Mouse (Mus musculus): ENCODE results near the gene Rock2. TPM values are rescaled to one million over a fixed set of nuclear protein-coding genes. Genes with fewer than 3 reads are reported as not detected.
"Not testable (repeated sequence)": the region's sequence is repeated elsewhere in the genome, so short reads cannot be mapped to it uniquely, and the experiment has no call there.

Gene Rock2
- polyA plus RNA-seq, 1 experiment from 2014 or later = 20.9 TPM

DNA sequence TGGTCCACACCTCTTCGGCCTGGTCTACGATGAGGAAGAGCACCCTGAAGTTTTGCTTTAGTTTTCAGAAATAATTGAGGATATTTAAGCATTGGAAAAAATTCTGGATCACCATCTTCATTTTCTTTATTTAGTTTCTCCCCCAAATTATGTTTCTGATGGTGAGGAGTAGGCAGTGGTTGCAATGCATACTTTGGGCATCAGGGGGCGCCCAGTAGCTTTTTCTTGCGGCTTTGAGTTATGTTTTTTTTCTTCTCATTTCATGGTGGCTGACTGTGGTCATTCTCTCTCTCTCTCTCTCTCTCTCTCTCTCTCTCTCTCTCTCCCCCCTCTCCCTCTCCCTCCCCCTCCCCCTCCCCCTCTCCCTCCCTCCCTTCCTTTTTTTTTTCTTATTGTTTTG lies 123.8 kb downstream of the Rock2 start:
- Histone ChIP-seq H3K4me1 (no peaks in the 10 kb centered on the region), H3K36me3 (no peaks in the 10 kb centered on the region), H3K9ac (no peak overlapping the region), H3K4me2 (no peak overlapping the region), H3K4me3 (no peak overlapping the region), H3K27me3 (no peaks in the 10 kb centered on the region), H3K27ac (no peak overlapping the region), H3K9me3 (no peaks in the 10 kb centered on the region)
- no peak for ATAC-seq (ENCODE audit: borderline replicate concordance, extremely low read depth, low FRiP score, low TSS enrichment)
- WGBS = 23% methylated on average over 4 of the region's 4 CpGs

DNA sequence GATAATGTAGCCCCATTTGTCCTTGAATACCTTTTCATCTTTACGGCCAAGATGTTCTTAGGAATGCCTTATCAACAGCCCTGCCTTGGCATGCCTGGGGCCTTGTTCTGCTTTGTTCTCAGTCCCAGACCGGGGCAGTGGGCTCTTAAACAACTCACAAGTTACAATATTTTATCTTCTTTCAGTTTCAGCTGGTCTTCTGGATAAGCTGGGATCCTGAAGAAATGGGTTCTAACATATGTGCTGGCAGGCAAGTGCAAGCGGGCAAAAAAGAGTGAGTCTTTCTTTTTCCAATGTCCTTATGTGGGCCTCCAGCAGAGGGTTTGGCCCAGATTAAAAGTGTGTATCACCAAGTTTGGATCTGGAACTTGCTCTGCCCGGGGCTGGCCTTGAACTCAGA lies 126.4 kb downstream of the Rock2 start:
- H3K4me3 ChIP-seq; H3K9ac ChIP-seq; ATAC-seq (ENCODE audit: borderline replicate concordance, extremely low read depth, low FRiP score, low TSS enrichment); H3K4me1 ChIP-seq; H3K4me2 ChIP-seq; H3K27me3 ChIP-seq; H3K36me3 ChIP-seq; H3K9me3 ChIP-seq; H3K27ac ChIP-seq: not testable (repeated sequence)
- WGBS = 73% methylated on average over 4 of the region's 4 CpGs

DNA sequence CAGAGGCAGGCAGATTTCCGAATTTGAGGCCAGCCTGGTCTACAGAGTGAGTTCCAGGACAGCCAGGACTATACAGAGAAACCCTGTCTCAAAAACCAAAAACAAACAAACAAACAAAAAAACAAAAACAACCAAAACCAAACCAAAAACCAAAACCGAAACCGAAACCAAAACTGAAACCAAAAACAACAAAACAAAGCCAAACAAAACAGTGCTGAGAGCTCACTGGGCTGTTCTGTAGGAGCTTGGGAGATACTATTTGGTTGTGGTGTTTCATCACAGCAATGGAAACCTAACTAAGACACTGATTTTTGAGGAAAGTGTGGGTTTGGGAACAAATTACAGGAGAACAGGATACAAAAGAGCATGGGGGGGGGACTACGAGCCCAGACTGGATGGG lies 127.5 kb downstream of the Rock2 start:
- Histone ChIP-seq H3K27ac (no peak overlapping the region), H3K36me3 (no peaks in the 10 kb centered on the region), H3K4me2 (no peak overlapping the region), H3K9ac (no peak overlapping the region), H3K27me3 (no peaks in the 10 kb centered on the region), H3K4me3 (no peak overlapping the region), H3K4me1 (no peaks in the 10 kb centered on the region), H3K9me3 (no peaks in the 10 kb centered on the region)
- 80% methylated on average over 4 of the region's 4 CpGs for WGBS
- no peak for ATAC-seq (ENCODE audit: borderline replicate concordance, extremely low read depth, low FRiP score, low TSS enrichment)

DNA sequence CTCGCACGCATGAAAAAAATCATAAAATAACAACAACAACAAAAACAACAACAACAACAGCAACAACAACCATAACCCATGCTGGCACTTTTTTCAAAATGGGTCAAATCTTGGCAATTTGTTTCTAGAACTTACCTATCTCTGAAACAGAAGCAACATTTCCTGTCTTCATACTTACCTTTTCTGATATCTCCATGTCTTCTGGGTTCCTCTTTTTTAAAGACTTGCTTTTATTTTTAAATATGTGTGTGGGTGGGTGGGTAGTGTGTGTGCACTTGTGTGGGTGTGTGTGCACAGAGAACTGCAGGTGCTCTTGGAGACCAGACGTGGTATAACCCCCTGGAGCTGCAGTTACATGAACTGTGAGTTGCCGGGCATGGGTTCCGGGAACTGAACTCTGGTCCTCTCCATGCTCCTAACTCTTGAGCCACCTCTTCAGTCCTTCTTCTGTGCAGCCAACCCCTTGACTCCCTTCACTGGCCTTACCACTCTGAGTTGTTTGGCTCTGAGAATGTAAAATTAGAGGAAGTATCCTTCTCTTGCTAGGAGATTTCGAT lies 129.9 kb downstream of the Rock2 start:
- no peak for ATAC-seq (ENCODE audit: borderline replicate concordance, extremely low read depth, low FRiP score, low TSS enrichment)
- H3K27ac ChIP-seq = no peak overlapping the region
- H3K4me3 ChIP-seq = no peak overlapping the region
- H3K36me3 ChIP-seq = no peaks in the 10 kb centered on the region
- H3K9me3 ChIP-seq = no peaks in the 10 kb centered on the region
- no peak overlapping the region for H3K4me2 ChIP-seq
- no peak overlapping the region for H3K9ac ChIP-seq
- H3K4me1 ChIP-seq = no peaks in the 10 kb centered on the region
- WGBS = 93% methylated on average over 6 of the region's 6 CpGs
- no peaks in the 10 kb centered on the region for H3K27me3 ChIP-seq

DNA sequence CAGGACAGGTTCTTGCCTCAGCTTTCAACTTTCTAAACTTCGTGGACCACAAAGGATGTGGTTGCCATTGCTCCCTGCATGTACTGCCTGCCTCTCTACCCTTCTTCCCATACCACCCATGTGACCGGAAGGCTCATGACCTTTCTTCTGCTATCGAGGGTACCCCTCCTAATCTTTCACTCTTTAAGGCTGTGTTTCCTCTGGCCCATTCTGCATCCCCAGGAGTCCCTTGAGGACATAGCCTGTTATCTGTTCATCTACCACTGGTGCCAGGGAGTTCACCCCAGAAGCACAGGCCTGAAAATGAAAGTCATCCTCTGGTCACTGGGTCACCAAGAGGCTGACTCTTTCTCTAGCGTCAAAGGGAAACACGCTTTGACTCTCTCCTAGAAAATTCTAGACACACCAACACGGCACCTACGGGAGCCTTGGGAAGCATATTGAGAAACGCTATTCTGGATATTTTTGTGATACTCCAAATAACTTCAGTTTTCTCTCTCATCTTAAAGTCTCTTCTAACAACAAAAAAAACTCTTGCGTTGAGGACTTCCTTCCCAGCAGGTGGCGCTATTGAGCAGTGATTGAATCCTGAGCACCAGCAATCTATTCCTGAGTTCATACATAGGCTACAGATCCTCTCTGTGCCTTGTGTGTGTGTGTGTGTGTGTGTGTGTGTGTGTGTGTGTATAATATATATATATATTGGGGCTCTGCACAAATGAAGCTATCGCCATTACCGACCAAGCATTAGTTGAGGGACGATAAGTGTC lies 138.2 kb downstream of the Rock2 start:
- ATAC-seq (ENCODE audit: borderline replicate concordance, extremely low read depth, low FRiP score, low TSS enrichment) = peak; percentile 47; the same call in 1 of the 2 replicates
- Histone ChIP-seq H3K27me3 (no peaks in the 10 kb centered on the region), H3K4me1 (no peaks in the 10 kb centered on the region), H3K4me2 (no peak overlapping the region), H3K36me3 (no peaks in the 10 kb centered on the region), H3K9me3 (no peaks in the 10 kb centered on the region), H3K9ac (no peak overlapping the region), H3K4me3 (no peak overlapping the region), H3K27ac (no peak overlapping the region)
- 32% methylated on average over 13 of the region's 13 CpGs for WGBS

DNA sequence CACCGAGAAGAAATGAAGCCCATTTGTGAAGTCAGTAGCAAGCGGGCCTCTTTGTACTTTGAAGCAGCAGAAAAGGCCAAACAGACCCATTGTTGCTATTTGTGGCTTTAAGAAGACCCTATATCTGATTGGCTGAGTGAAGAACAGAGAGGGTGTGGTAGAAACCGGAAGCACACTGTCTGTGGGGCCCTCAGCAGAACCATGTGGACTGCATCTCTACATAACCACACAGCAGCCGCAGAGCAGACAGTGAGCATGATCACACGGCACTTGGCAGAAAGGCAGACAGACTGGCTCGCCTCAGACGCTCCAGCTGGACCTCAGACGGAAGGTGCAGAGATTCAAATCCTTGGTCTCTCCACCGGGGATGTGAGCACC lies 138.8 kb downstream of the Rock2 start:
- Histone ChIP-seq H3K4me3 (no peak overlapping the region), H3K27ac (no peak overlapping the region), H3K9me3 (no peaks in the 10 kb centered on the region), H3K9ac (no peak overlapping the region), H3K4me1 (0 out of 2 replicates have a peak, but pooled peaks cover 5% of the 10 kb centered on the region), H3K4me2 (no peak overlapping the region), H3K36me3 (no peaks in the 10 kb centered on the region), H3K27me3 (no peaks in the 10 kb centered on the region)
- no peak for ATAC-seq (ENCODE audit: borderline replicate concordance, extremely low read depth, low FRiP score, low TSS enrichment)
- 61% methylated on average over 9 of the region's 9 CpGs for WGBS

DNA sequence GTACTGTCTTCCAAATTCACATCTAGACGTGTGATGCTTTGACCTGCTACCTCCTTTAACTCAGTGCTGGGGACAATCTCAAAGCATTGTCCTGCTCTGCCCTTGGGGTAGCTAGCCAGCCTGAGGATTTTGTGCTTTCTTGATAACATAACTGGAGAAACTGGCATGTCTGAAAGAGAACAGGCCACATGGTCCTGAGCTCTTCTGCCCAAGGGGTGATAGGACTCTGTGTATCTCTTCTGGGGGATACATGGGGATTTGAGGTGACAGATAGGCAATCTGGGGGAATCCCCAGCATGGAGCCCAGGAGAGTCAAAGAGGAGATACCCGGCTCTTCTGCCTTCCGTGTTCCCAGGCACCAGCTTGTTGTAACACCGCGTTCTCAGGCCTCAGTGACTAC lies 140.0 kb downstream of the Rock2 start:
- H3K9me3 ChIP-seq = no peaks in the 10 kb centered on the region
- H3K27ac ChIP-seq = no peak overlapping the region
- WGBS = 84% methylated on average over 5 of the region's 5 CpGs
- no peak overlapping the region for H3K9ac ChIP-seq
- no peak overlapping the region for H3K4me2 ChIP-seq
- H3K4me1 ChIP-seq = 0 out of 2 replicates have a peak, but pooled peaks cover 9% of the 10 kb centered on the region
- ATAC-seq (ENCODE audit: borderline replicate concordance, extremely low read depth, low FRiP score, low TSS enrichment) = no peak
- H3K36me3 ChIP-seq = no peaks in the 10 kb centered on the region
- no peak overlapping the region for H3K4me3 ChIP-seq
- H3K27me3 ChIP-seq = no peaks in the 10 kb centered on the region

DNA sequence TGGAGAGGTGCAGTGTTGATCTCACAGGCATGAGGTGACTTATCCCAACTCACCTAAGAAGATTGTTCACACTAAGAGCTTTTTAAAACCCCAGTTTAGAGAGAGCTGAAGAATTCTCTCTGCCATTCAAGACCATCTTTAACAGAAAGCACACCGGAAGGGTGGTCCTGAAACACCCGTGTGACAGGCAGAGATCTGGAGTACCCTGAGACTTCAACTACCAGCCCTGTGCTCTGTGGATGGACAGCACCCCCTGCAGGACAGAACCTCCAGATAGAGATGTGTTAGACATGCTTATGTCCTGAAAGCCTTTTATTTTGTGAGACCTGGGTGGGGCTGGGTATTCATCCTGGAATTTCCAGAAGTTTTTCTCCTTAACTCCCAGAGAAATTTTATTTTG lies 140.4 kb downstream of the Rock2 start:
- 49% methylated on average over 2 of the region's 2 CpGs for WGBS
- Histone ChIP-seq H3K36me3 (no peaks in the 10 kb centered on the region), H3K4me2 (no peak overlapping the region), H3K27me3 (no peaks in the 10 kb centered on the region), H3K4me1 (0 out of 2 replicates have a peak, but pooled peaks cover 9% of the 10 kb centered on the region), H3K27ac (no peak overlapping the region), H3K9me3 (no peaks in the 10 kb centered on the region), H3K4me3 (no peak overlapping the region), H3K9ac (no peak overlapping the region)
- no peak for ATAC-seq (ENCODE audit: borderline replicate concordance, extremely low read depth, low FRiP score, low TSS enrichment)

DNA sequence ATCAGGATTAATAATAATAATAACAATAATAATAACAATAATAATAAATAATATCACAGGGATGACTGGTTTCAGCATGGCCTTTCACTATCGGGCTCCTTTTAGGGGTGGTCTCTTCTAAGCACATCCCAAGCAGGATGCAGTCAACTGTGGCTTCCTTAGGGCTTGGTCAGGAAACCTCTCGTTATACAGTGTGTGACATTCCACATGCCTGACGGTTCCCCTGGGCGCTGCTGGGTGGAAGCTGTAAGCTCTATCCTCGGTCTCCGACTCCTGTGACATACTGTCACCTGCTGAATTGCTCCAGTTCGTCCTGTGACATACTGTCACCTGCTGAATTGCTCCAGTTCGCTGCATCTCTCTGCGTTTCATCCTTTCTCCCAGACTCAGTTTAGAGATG lies 141.8 kb downstream of the Rock2 start:
- Histone ChIP-seq H3K9ac (no peak overlapping the region), H3K4me3 (no peak overlapping the region), H3K36me3 (no peaks in the 10 kb centered on the region), H3K27me3 (no peaks in the 10 kb centered on the region), H3K27ac (no peak overlapping the region), H3K9me3 (no peaks in the 10 kb centered on the region), H3K4me1 (0 out of 2 replicates have a peak, but pooled peaks cover 9% of the 10 kb centered on the region), H3K4me2 (no peak overlapping the region)
- ATAC-seq (ENCODE audit: borderline replicate concordance, extremely low read depth, low FRiP score, low TSS enrichment) = no peak
- 45% methylated on average over 9 of the region's 9 CpGs for WGBS

DNA sequence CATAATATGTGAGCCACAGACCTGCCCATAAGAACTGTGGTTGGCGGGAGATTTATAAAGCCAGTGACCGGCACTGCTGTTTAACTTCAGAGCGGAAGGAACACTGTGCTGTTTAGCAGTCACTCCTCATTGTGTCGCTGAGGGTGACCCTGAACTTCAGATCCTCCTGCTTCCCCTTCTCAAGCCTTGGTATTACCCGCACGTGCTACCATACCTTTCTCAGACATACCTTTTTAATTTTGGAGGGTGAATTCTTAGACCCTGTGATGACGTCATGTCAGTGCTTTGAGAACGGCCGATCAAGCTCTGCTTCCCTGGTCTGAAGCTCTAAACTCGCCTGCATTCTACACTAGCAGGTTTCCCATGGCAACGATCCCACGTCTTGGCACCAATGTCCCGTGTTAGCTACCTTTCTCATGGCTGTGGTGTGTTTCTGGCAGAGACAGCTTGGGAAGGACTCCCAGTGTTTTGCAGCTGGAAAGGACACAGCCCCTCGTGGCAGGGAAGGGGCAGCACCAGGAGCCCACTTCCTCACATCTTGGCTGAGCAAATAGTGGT lies 142.4 kb downstream of the Rock2 start:
- Histone ChIP-seq H3K4me1 (0 out of 2 replicates have a peak, but pooled peaks cover 9% of the 10 kb centered on the region), H3K27ac (no peak overlapping the region), H3K4me3 (no peak overlapping the region), H3K4me2 (peak overlapping the region; percentile 4; the same call in 1 of the 2 replicates), H3K9ac (no peak overlapping the region), H3K27me3 (no peaks in the 10 kb centered on the region), H3K9me3 (no peaks in the 10 kb centered on the region), H3K36me3 (no peaks in the 10 kb centered on the region)
- ATAC-seq (ENCODE audit: borderline replicate concordance, extremely low read depth, low FRiP score, low TSS enrichment) = no peak
- WGBS = 49% methylated on average over 14 of the region's 14 CpGs

All from lung, embryonic 15.5 days (tissue).